14 mouse cellular contexts compared by ENCODE assay signal in the genomic region with DNA sequence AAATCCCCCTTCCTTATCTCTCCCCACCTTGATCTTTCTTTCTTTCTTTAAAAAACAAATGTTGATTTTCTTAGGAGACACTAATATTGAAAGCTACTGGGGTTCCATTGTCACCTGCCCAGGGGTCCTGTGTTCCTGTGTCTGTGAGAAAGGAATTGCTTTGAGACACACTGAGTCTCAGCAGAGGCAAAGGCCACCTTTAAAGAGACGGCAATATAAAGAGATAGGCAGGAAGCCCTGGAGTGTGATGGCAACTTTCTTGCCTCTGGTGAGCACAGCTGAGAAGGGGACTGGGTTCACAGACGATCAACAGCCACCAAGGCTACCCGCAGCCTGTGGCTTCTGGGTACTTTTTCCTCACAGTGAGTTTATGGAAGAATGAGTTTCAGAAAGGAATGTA.
"Had no signal": no experiment of that assay in that cellular context is flagged by ENCODE, and none has a peak within 500 bp of the region (broad histone marks: within the 10 kb centered on the region; RNA-seq: fewer than 3 reads in every experiment).

No protein-coding gene starts in this region.

- DNase-seq: kidney, adult 9 months; kidney, postnatal 36 days; layer of hippocampus, adult 9-11 months; layer of hippocampus, postnatal 36 days; lung, embryonic 14.5 days; lung, postnatal 10 days; lung, postnatal 4 days; right cerebral cortex, postnatal 14 days; thymus, postnatal 4 days had no signal

- H3K27me3 ChIP-seq: limb, embryonic 15.5 days; liver, embryonic 12.5 days; megakaryocyte, embryonic 14.5 days; stomach, embryonic 15.5 days had no signal

- H3K4me1 ChIP-seq: limb, embryonic 15.5 days; liver, embryonic 12.5 days; megakaryocyte, embryonic 14.5 days; stomach, embryonic 15.5 days had no signal

- H3K4me3 ChIP-seq: limb, embryonic 15.5 days; liver, embryonic 12.5 days; megakaryocyte, embryonic 14.5 days; stomach, embryonic 15.5 days had no signal

- H3K9me3 ChIP-seq: limb, embryonic 15.5 days; liver, embryonic 12.5 days; stomach, embryonic 15.5 days had no signal

- ATAC-seq: liver, embryonic 12.5 days had no signal

- H3K9ac ChIP-seq: limb, embryonic 15.5 days; liver, embryonic 12.5 days; lung, embryonic 14.5 days; stomach, embryonic 15.5 days had no signal

- H3K36me3 ChIP-seq: limb, embryonic 15.5 days; liver, embryonic 12.5 days; stomach, embryonic 15.5 days had no signal

- H3K4me2 ChIP-seq: limb, embryonic 15.5 days; liver, embryonic 12.5 days; lung, embryonic 14.5 days; stomach, embryonic 15.5 days had no signal

- H3K27ac ChIP-seq: kidney, postnatal 0 days; limb, embryonic 15.5 days; liver, embryonic 12.5 days; stomach, embryonic 15.5 days had no signal
